Mouse (Mus musculus) MEL (cell line): ENCODE results near the gene Scel. TPM values are rescaled to one million over a fixed set of nuclear protein-coding genes. Genes with fewer than 3 reads are reported as not detected.

Experiments used
- DNase-seq: peaks from one replicate; pipeline ENCODE4 v3.0.0; 2011; ENCODE audit warnings: low read depth, low spot score
- H3K27ac ChIP-seq: 2 replicates; pipeline ENCODE4 v1.5.1; 2012; ENCODE audit warnings: low read depth, mild to moderate bottlenecking, control low read depth, low read length, moderate library complexity; ENCODE audit not compliant: control insufficient read depth
- H3K27me3 ChIP-seq, 2 experiments: fragments of 150-350 bp in 1 of 2; sonication (generic) in 1 of 2; 2 replicates each; pipeline ENCODE4 v1.6.1; 2012; ENCODE audit warnings: low read length in 2 of 2, mild to moderate bottlenecking in 2 of 2, improper control_type of control experiment in 1 of 2, moderate library complexity in 1 of 2; ENCODE audit not compliant: insufficient read depth in 2 of 2, control insufficient read depth in 1 of 2
- H3K36me3 ChIP-seq, 2 experiments: 2 replicates each; pipeline ENCODE4 v1.6.1; 2012 to 2014; ENCODE audit warnings: low read length in 2 of 2, improper control_type of control experiment in 1 of 2, inconsistent platforms in 1 of 2, mild to moderate bottlenecking in 1 of 2; ENCODE audit not compliant: insufficient read depth in 2 of 2, control insufficient read depth in 1 of 2
- H3K4me1 ChIP-seq, 2 experiments: fragments of 150-350 bp in 1 of 2; sonication (generic) in 1 of 2; 2 replicates each; pipeline ENCODE4 v1.6.1; 2012; ENCODE audit warnings: low read length in 2 of 2, improper control_type of control experiment in 1 of 2, mild to moderate bottlenecking in 1 of 2; ENCODE audit not compliant: insufficient read depth in 2 of 2, control insufficient read depth in 1 of 2
- H3K4me3 ChIP-seq, 2 experiments: fragments of 150-350 bp in 1 of 2; sonication (generic) in 1 of 2; 2 replicates each; pipeline ENCODE4 v1.5.1; 2012; ENCODE audit warnings: low read depth in 2 of 2, low read length in 2 of 2, mild to moderate bottlenecking in 2 of 2, moderate library complexity in 2 of 2, control low read depth in 1 of 2, improper control_type of control experiment in 1 of 2; ENCODE audit not compliant: control insufficient read depth in 1 of 2, insufficient read depth in 1 of 2
- H3K79me2 ChIP-seq: 2 replicates; pipeline ENCODE4 v1.6.1; 2012; ENCODE audit warnings: mild to moderate bottlenecking, low read length, moderate library complexity; ENCODE audit not compliant: control insufficient read depth, poor library complexity, insufficient read depth
- H3K9ac ChIP-seq: 2 replicates; pipeline ENCODE4 v1.6.1; 2012; ENCODE audit warnings: low read depth, mild to moderate bottlenecking, control low read depth, low read length, moderate library complexity; ENCODE audit not compliant: control insufficient read depth, poor library complexity, severe bottlenecking
- H3K9me3 ChIP-seq: fragments of 150-350 bp; sonication (generic); replicated peaks from 2 replicates; pipeline ENCODE4 v1.6.1; 2012; ENCODE audit warnings: mild to moderate bottlenecking, low read length, improper control_type of control experiment, moderate library complexity; ENCODE audit not compliant: insufficient read depth
- BHLHE40 ChIP-seq: IDR thresholded peaks from 2 replicates; pipeline ENCODE4 v1.6.1; 2012; ENCODE audit warnings: low read depth, mild to moderate bottlenecking, inconsistent platforms, low read length, improper control_type of control experiment, borderline replicate concordance
- CHD1 ChIP-seq: IDR thresholded peaks from 2 replicates; pipeline ENCODE4 v1.6.1; 2012; ENCODE audit warnings: low read depth, mild to moderate bottlenecking, inconsistent platforms, low read length, improper control_type of control experiment
- CTCF ChIP-seq, 3 experiments: IDR thresholded peaks in 2 of 3; conservative IDR thresholded peaks in 1 of 3; 2 replicates each; pipeline ENCODE4 v1.5.1; 2011 to 2012; ENCODE audit warnings: low read length in 3 of 3, low read depth in 2 of 3, mild to moderate bottlenecking in 2 of 3, improper control_type of control experiment in 1 of 3, inconsistent platforms in 1 of 3, mixed read lengths in 1 of 3, moderate library complexity in 1 of 3; ENCODE audit not compliant: control insufficient read depth in 1 of 3, insufficient read depth in 1 of 3, poor library complexity in 1 of 3, severe bottlenecking in 1 of 3
- ELF1 ChIP-seq: IDR thresholded peaks from 2 replicates; pipeline ENCODE4 v1.6.1; 2014; ENCODE audit warnings: low read depth, mild to moderate bottlenecking, inconsistent platforms, low read length, improper control_type of control experiment, moderate library complexity
- GATA1 ChIP-seq: IDR thresholded peaks from 2 replicates; pipeline ENCODE4 v1.6.1; 2011; ENCODE audit warnings: low read depth, low read length, improper control_type of control experiment
- KAT2A ChIP-seq: conservative IDR thresholded peaks from 2 replicates; pipeline ENCODE4 v1.6.1; 2012; ENCODE audit warnings: low read depth, low read length, improper control_type of control experiment, inconsistent platforms
- MAX ChIP-seq: IDR thresholded peaks from 2 replicates; pipeline ENCODE4 v1.6.1; 2011; ENCODE audit warnings: low read length, improper control_type of control experiment
- MAZ ChIP-seq: IDR thresholded peaks from 2 replicates; pipeline ENCODE4 v1.6.1; 2012; ENCODE audit warnings: low read depth, mild to moderate bottlenecking, inconsistent platforms, low read length, improper control_type of control experiment
- MEF2A ChIP-seq: IDR thresholded peaks from 2 replicates; pipeline ENCODE4 v1.6.1; 2014; ENCODE audit warnings: low read depth, mild to moderate bottlenecking, inconsistent platforms, low read length, improper control_type of control experiment; ENCODE audit not compliant: poor library complexity, insufficient replicate concordance, severe bottlenecking; ENCODE audit errors: extremely low read depth
- MXI1 ChIP-seq: IDR thresholded peaks from 2 replicates; pipeline ENCODE4 v1.6.1; 2011; ENCODE audit warnings: mild to moderate bottlenecking, low read depth, low read length, improper control_type of control experiment
- MYB ChIP-seq: IDR thresholded peaks from 2 replicates; pipeline ENCODE4 v1.6.1; 2011; ENCODE audit warnings: mild to moderate bottlenecking, low read depth, low read length, improper control_type of control experiment
- NELFE ChIP-seq: IDR thresholded peaks from 2 replicates; pipeline ENCODE4 v1.6.1; 2011; ENCODE audit warnings: low read depth, low read length, improper control_type of control experiment
- POLR2A ChIP-seq, 2 experiments: IDR thresholded peaks; 2 replicates each; pipeline ENCODE4 v1.6.1; 2011 to 2012; ENCODE audit warnings: low read length in 2 of 2, mild to moderate bottlenecking in 2 of 2, control low read depth in 1 of 2, improper control_type of control experiment in 1 of 2, low read depth in 1 of 2, moderate library complexity in 1 of 2; ENCODE audit not compliant: control insufficient read depth in 1 of 2, insufficient read depth in 1 of 2, poor library complexity in 1 of 2
- POLR2AphosphoS5 ChIP-seq: IDR thresholded peaks from 2 replicates; pipeline ENCODE4 v1.6.1; 2012; ENCODE audit warnings: low read depth, borderline replicate concordance, mild to moderate bottlenecking, inconsistent platforms, low read length, moderate library complexity, mixed read lengths
- SIN3A ChIP-seq: IDR thresholded peaks from 2 replicates; pipeline ENCODE4 v1.6.1; 2012; ENCODE audit warnings: low read length, improper control_type of control experiment, inconsistent platforms
- SMC3 ChIP-seq: IDR thresholded peaks from 2 replicates; pipeline ENCODE4 v1.6.1; 2011; ENCODE audit warnings: low read depth, low read length, improper control_type of control experiment
- TCF12 ChIP-seq: IDR thresholded peaks from 2 replicates; pipeline ENCODE4 v1.6.1; 2014; ENCODE audit warnings: low read depth, mild to moderate bottlenecking, inconsistent platforms, low read length, improper control_type of control experiment, moderate library complexity
- UBTF ChIP-seq: IDR thresholded peaks from 2 replicates; pipeline ENCODE4 v1.6.1; 2012; ENCODE audit warnings: low read depth, mild to moderate bottlenecking, inconsistent platforms, low read length, improper control_type of control experiment, moderate library complexity, borderline replicate concordance; ENCODE audit not compliant: insufficient read depth
- USF2 ChIP-seq, 2 experiments: IDR thresholded peaks; 2 replicates each; pipeline ENCODE4 v1.6.1; 2011 to 2012; ENCODE audit warnings: improper control_type of control experiment in 2 of 2, low read length in 2 of 2, borderline replicate concordance in 1 of 2, inconsistent platforms in 1 of 2, low read depth in 1 of 2, mild to moderate bottlenecking in 1 of 2; ENCODE audit not compliant: insufficient read depth in 1 of 2
- ZC3H11A ChIP-seq: IDR thresholded peaks from 2 replicates; pipeline ENCODE4 v1.6.1; 2012; ENCODE audit warnings: low read depth, mild to moderate bottlenecking, inconsistent platforms, low read length, improper control_type of control experiment
- ZKSCAN1 ChIP-seq: IDR thresholded peaks from 2 replicates; pipeline ENCODE4 v1.6.1; 2012; ENCODE audit warnings: low read depth, mild to moderate bottlenecking, inconsistent platforms, low read length, improper control_type of control experiment, moderate library complexity
- ZMIZ1 ChIP-seq: IDR thresholded peaks from 2 replicates; pipeline ENCODE4 v1.6.1; 2012; ENCODE audit warnings: low read depth, mild to moderate bottlenecking, inconsistent platforms, low read length, improper control_type of control experiment, moderate library complexity
- ZNF384 ChIP-seq: IDR thresholded peaks from 2 replicates; pipeline ENCODE4 v1.6.1; 2012; ENCODE audit warnings: low read depth, mild to moderate bottlenecking, inconsistent platforms, low read length, improper control_type of control experiment
- polyA plus RNA-seq, 2 experiments: library from polyadenylated mRNA; stranded (reverse) in 1 of 2; unstranded in 1 of 2; fragments of >175 nt in 1 of 2; fragments of >200 nt in 1 of 2; gene quantifications; 2 replicates each; pipeline versions ENCODE4 v1.2.1 to v1.2.4; 2012; ENCODE audit warnings: low replicate concordance in 2 of 2, low read depth in 1 of 2; ENCODE audit not compliant: insufficient read length in 2 of 2, insufficient read depth in 1 of 2, missing spikeins in 1 of 2
- total RNA-seq: library from RNA; depleted of rRNA; stranded (reverse); fragments of 300-350 nt; gene quantifications from 2 replicates; pipeline ENCODE4 v1.2.3, GENCODE M21; 2012

Scel gene
- total and polyA plus RNA-seq, 3 experiments: not detected

GRCm38 (mm10) chr14:103630545-103630944, 117.4 kb downstream of the Scel start:
- no peak overlapping the region for H3K27ac ChIP-seq
- no peaks in the 10 kb centered on the region for H3K27me3 ChIP-seq

DNA sequence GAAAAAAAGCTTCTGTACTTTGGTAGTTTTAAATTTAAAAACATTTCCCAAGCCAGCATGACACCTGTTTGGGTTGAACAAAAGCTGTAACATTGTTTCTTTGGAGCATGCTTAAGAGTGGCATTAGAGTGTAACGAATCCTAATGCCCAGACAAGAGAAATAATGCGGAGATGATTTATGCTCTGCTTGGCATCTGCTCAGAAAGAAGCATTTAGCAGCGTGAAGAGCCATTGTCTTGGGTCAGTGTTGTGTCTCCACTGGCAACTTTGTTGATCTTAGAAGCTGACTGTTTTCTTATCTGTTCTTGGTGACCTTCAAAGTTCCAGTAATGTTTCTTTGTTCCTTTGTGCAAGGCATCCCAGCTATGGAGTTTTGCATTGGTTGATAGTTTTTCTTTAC, 130.8 kb downstream of the Scel start:
- Histone ChIP-seq H3K27ac (no peak overlapping the region), H3K4me3 (no peak overlapping the region), H3K9ac (no peak overlapping the region), H3K79me2 (no peaks in the 10 kb centered on the region), H3K36me3 (no peaks in the 10 kb centered on the region), H3K27me3 (no peaks in the 10 kb centered on the region), H3K9me3 (no peaks in the 10 kb centered on the region), H3K4me1 (no peaks in the 10 kb centered on the region)
- no peak for TF ChIP-seq POLR2A (IDR thresholded peaks at IDR 0.05; ENCODE audit: control insufficient read depth in 1 of 2, insufficient read depth in 1 of 2, low read depth in 1 of 2, low read length in 2 of 2, poor library complexity in 1 of 2)
- TF ChIP-seq MXI1: no peak
- no peak for TF ChIP-seq NELFE
- no peak for TF ChIP-seq UBTF
- no peak for TF ChIP-seq BHLHE40
- TF ChIP-seq MAX: no peak
- TF ChIP-seq SMC3: no peak
- TF ChIP-seq CHD1: no peak
- TF ChIP-seq MAZ: no peak
- no peak for TF ChIP-seq ZMIZ1
- TF ChIP-seq TCF12: no peak
- no peak for TF ChIP-seq KAT2A
- no peak for TF ChIP-seq ELF1
- no peak for TF ChIP-seq MYB
- TF ChIP-seq SIN3A: no peak
- TF ChIP-seq ZKSCAN1: no peak
- no peak for TF ChIP-seq POLR2AphosphoS5
- no peak for TF ChIP-seq MEF2A
- no peak for TF ChIP-seq ZC3H11A
- no peak for TF ChIP-seq USF2 (IDR thresholded peaks at IDR 0.05; ENCODE audit: borderline replicate concordance in 1 of 2, insufficient read depth in 1 of 2, low read depth in 1 of 2, low read length in 2 of 2)
- DNase-seq: no peak

More at GRCm38 (mm10) chr14:103630545-103630944, 117.4 kb downstream of the Scel start:
- H3K9me3 ChIP-seq: no peaks in the 10 kb centered on the region
- no peaks in the 10 kb centered on the region for H3K79me2 ChIP-seq
- no peaks in the 10 kb centered on the region for H3K4me1 ChIP-seq
- DNase-seq: no peak
- TF ChIP-seq POLR2A (IDR thresholded peaks at IDR 0.05; ENCODE audit: control insufficient read depth in 1 of 2, insufficient read depth in 1 of 2, low read depth in 1 of 2, low read length in 2 of 2, poor library complexity in 1 of 2) (no peak), GATA1 (no peak), MAZ (no peak), ZC3H11A (no peak), ZKSCAN1 (no peak), ZNF384 (no peak), CTCF (IDR thresholded peaks at IDR 0.05 in 2 of 3, conservative IDR thresholded peaks at IDR 0.05 in 1 of 3; ENCODE audit: control insufficient read depth in 1 of 3, insufficient read depth in 1 of 3, low read depth in 2 of 3, low read length in 3 of 3, poor library complexity in 1 of 3, severe bottlenecking in 1 of 3) (0 out of 6 replicates have a peak, but pooled peaks of 1 of the 3 experiments have one; percentile 19)
- TF ChIP-seq, all 39 proteins: peak for 1
- no peaks in the 10 kb centered on the region for H3K36me3 ChIP-seq
- H3K9ac ChIP-seq: no peak overlapping the region
- no peak overlapping the region for H3K4me3 ChIP-seq
